Mouse (Mus musculus) forebrain, postnatal 0 days (tissue): ENCODE results near the gene Cdc25b. TPM values are rescaled to one million over a fixed set of nuclear protein-coding genes. Genes with fewer than 3 reads are reported as not detected.
A peak's percentile ranks its signal among the peaks of the same experiment; 100 is the strongest.

Experiments
- ATAC-seq: fragments of 200-750 bp; cut with Nextera tagmentation; 2 replicates; pipeline ENCODE4 v1.8.0; 2017; ENCODE audit warnings: mild to moderate bottlenecking, moderate library complexity
- DNase-seq: peaks from one replicate; pipeline ENCODE4 v3.0.0-alpha.2; 2015
- H3K27ac ChIP-seq: fragments of 300-500 bp; sonication (generic); 2 replicates; pipeline ENCODE4 v1.5.1; 2014; ENCODE audit warnings: low read depth, mild to moderate bottlenecking, antibody characterized with exemption, low read length, moderate library complexity, mixed read lengths
- H3K27me3 ChIP-seq: fragments of 300-500 bp; sonication (generic); 2 replicates; pipeline ENCODE4 v1.6.1; 2014; ENCODE audit warnings: mild to moderate bottlenecking, low read length, mixed read lengths; ENCODE audit not compliant: insufficient read depth
- H3K36me3 ChIP-seq: fragments of 300-500 bp; sonication (generic); 2 replicates; pipeline ENCODE4 v1.6.1; 2014; ENCODE audit warnings: mild to moderate bottlenecking, moderate library complexity; ENCODE audit not compliant: insufficient read depth
- H3K4me1 ChIP-seq: fragments of 300-500 bp; sonication (generic); 2 replicates; pipeline ENCODE4 v1.6.1; 2014; ENCODE audit warnings: antibody characterized with exemption; ENCODE audit not compliant: insufficient read depth
- H3K4me2 ChIP-seq: fragments of 300-500 bp; sonication (generic); 2 replicates; pipeline ENCODE4 v1.6.1; 2014; ENCODE audit warnings: low read depth, mild to moderate bottlenecking, moderate library complexity
- H3K4me3 ChIP-seq: fragments of 300-500 bp; sonication (generic); 2 replicates; pipeline ENCODE4 v1.5.1; 2014; ENCODE audit warnings: low read depth, low read length, mixed read lengths
- H3K9ac ChIP-seq: fragments of 300-500 bp; sonication (generic); 2 replicates; pipeline ENCODE4 v1.6.1; 2014; ENCODE audit warnings: mild to moderate bottlenecking
- H3K9me3 ChIP-seq: fragments of 300-500 bp; sonication (generic); 2 replicates; pipeline ENCODE4 v1.6.1; 2016; ENCODE audit warnings: low read length
- CTCF ChIP-seq: sonication (generic); IDR thresholded peaks from 2 replicates; pipeline ENCODE4 v1.5.1; 2016; ENCODE audit warnings: antibody characterized with exemption, control low read depth, low read depth
- WGBS: fragments of 180-500 bp; shearing (Covaris S2); extraction: QIAGEN DNeasy Blood & Tissue Kit; methylation state at CpG from one replicate; pipeline ENCODE4 v1.1.7; 2014; 5-methylcytosine and 5-hydroxymethylcytosine counted together
- polyA plus RNA-seq: library from polyadenylated mRNA; unstranded; fragments of >200 nt; fragmentation: Nextera tagmentation; extraction: Ambion mirVana; gene quantifications from 2 replicates; pipeline ENCODE4 v1.2.1, GENCODE M21; 2015
- total RNA-seq: library from RNA; depleted of rRNA; stranded (reverse); fragments of >200 nt; gene quantifications from 2 replicates; pipeline ENCODE4 v1.2.3, GENCODE M21; 2014

The Cdc25b gene
- total and polyA plus RNA-seq, 2 experiments from 2014 or later: 11.7 to 15.2 TPM

GRCm38 (mm10) chr2:131211026-131211615 is 24.4 kb downstream of the Cdc25b start:
- no peaks in the 10 kb centered on the region for H3K27me3 ChIP-seq
- H3K27ac ChIP-seq: peak overlapping the region; percentile 84; the same call in 1 of the 2 replicates
- no peaks in the 10 kb centered on the region for H3K9me3 ChIP-seq
- DNase-seq (no peak), ATAC-seq (no peak)
- peak overlapping the region; percentile 58 for H3K4me3 ChIP-seq
- H3K4me2 ChIP-seq: peak overlapping the region; percentile 64
- H3K36me3 ChIP-seq: peaks cover 11% of the 10 kb centered on the region; the same call in 1 of the 2 replicates
- TF ChIP-seq CTCF: no peak
- WGBS: 61% methylated on average over 9 of the region's 9 CpGs
- peak overlapping the region; percentile 69 for H3K9ac ChIP-seq
- 0 out of 2 replicates have a peak, but pooled peaks cover 9% of the 10 kb centered on the region for H3K4me1 ChIP-seq

DNA sequence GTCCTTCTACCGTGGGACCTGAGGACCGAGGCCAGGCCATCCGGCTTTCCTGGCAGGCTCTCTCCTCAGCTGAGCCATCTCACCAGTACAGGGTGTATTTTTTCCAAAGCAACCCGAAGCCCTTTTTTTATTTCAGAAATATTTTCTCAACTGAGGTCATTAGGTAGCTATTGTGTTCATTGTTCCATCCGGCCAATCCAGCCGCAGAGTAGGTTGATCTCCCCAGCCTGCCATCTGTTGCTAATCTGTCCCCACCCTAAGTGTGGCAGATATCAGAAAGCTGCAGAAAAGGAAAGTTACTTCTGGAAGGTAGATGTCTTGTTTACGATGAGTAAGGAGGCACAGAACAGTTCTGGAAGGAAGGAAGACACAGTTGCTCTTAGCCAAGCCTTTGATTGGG is 27.0 kb downstream of the Cdc25b start:
- WGBS: 80% methylated on average over 7 of the region's 7 CpGs
- H3K4me3 ChIP-seq: no peak overlapping the region
- no peaks in the 10 kb centered on the region for H3K9me3 ChIP-seq
- DNase-seq (no peak), ATAC-seq (no peak)
- H3K4me1 ChIP-seq: 0 out of 2 replicates have a peak, but pooled peaks cover 9% of the 10 kb centered on the region
- H3K36me3 ChIP-seq: peaks cover 11% of the 10 kb centered on the region; the same call in 1 of the 2 replicates
- H3K4me2 ChIP-seq: no peak overlapping the region
- no peak overlapping the region for H3K27ac ChIP-seq
- no peaks in the 10 kb centered on the region for H3K27me3 ChIP-seq
- H3K9ac ChIP-seq: no peak overlapping the region
- TF ChIP-seq CTCF: no peak

DNA sequence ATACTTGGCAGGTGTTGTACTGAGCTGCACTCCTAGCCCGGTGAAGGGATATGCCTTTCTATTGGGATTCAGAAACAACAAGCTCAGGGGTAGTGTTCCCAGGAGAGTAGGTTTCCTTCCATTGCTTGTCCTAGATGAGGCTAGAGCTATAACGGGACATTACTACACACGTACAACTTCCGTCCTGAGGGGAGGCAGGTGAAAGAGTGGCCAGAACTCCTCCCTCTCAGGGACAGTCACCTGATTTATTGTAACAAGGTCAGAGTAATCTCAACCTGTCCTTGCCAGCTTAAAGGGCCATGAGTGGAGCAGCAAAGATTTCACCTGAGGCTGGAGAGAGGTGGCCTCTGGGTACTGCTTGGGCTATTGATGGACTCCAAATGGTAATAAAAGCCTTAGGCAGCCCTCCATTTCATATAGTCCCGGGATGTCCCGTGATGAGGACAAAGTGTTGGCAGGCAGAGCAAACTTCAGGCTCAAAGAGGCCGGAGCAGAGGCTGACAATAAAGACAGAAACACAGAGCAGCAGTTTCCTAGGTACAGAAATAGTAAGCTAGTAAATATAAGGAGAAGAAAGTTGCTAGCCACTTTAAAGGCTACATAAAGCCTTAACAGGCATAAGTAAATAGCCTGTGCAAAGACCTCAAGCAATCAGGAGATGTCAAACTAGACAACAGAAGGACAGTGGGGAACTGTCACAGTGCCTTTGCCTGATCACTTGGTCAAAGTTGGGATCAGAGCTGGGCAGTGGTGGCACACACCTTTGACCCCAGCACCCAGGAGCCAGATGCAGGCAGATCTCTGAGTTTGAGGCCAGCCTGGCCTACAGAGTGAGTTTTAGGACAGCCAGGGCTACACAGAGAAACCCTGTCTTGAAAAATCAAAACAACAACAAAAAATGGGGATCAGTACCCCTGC is 29.5 kb downstream of the Cdc25b start:
- H3K4me3 ChIP-seq: no peak overlapping the region
- H3K4me1 ChIP-seq: 0 out of 2 replicates have a peak, but pooled peaks cover 2% of the 10 kb centered on the region
- no peak for TF ChIP-seq CTCF
- no peak overlapping the region for H3K9ac ChIP-seq
- H3K4me2 ChIP-seq: no peak overlapping the region
- H3K9me3 ChIP-seq: no peaks in the 10 kb centered on the region
- peaks cover 11% of the 10 kb centered on the region; the same call in 1 of the 2 replicates for H3K36me3 ChIP-seq
- 86% methylated on average over 7 of the region's 7 CpGs for WGBS
- H3K27ac ChIP-seq: no peak overlapping the region
- no peak for ATAC-seq
- DNase-seq: no peak
- no peaks in the 10 kb centered on the region for H3K27me3 ChIP-seq

DNA sequence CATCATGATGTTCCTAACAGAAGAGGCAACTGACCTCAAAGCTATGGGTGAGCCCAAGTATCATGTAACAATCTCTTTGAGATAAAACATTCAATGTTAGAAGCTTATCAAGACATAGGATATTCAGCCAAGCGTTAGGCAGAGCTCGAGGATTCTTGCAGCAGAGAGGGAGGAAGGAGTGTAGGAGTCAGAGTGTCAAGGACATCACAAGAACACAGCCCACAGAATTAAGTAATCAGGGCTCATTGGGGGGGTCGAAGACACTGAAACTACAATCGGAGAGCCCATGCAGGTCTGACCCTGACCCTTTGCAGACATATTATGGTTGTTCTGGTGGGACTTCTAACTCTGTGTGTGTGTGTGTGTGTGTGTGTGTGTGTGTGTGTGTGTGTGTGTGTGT is 33.3 kb downstream of the Cdc25b start:
- ATAC-seq (no peak), DNase-seq (no peak)
- Histone ChIP-seq H3K4me1 (no peaks in the 10 kb centered on the region), H3K9ac (no peak overlapping the region), H3K4me2 (no peak overlapping the region), H3K27ac (no peak overlapping the region), H3K36me3 (no peaks in the 10 kb centered on the region), H3K9me3 (no peaks in the 10 kb centered on the region), H3K4me3 (no peak overlapping the region), H3K27me3 (no peaks in the 10 kb centered on the region)
- TF ChIP-seq CTCF: no peak
- WGBS: 87% methylated on average over 4 of the region's 4 CpGs

DNA sequence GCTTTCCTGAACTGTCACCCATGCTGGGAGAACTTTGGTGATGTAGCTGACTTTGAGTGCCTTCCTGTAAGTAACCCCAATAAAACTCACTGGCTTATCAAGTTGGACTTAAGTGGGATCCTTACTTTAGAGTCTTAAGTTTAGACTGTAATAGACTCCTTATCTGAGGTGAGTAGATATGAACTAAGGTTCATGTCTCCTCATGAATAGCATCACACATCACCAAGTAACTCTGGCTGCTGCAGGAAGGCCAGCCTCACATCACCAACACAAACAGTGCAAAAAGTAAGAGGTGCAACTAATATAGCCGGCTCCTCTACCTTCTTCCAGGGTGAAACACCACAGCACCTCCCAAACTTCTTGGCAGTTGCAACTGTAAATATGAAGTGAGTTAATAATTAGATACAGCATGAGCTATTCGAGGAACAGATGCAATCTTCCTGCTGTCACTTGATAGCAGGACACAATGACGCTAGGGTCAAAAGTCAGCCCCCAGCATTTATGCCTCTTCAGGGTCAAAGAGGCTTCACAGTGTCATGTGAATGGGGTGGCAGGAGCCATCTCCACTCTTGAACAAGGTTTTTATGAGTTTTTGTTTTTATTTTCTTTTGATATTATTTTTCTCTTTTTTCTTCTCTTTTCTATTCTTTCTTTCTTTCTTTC is 35.2 kb downstream of the Cdc25b start:
- DNase-seq (no peak), ATAC-seq (no peak)
- TF ChIP-seq CTCF: no peak
- Histone ChIP-seq H3K9me3 (no peaks in the 10 kb centered on the region), H3K36me3 (no peaks in the 10 kb centered on the region), H3K4me2 (no peak overlapping the region), H3K27me3 (no peaks in the 10 kb centered on the region), H3K27ac (no peak overlapping the region), H3K4me1 (no peaks in the 10 kb centered on the region), H3K4me3 (no peak overlapping the region), H3K9ac (no peak overlapping the region)
- 86% methylated on average over 3 of the region's 3 CpGs for WGBS

GRCm38 (mm10) chr2:131222562-131222961 is 35.8 kb downstream of the Cdc25b start:
- Histone ChIP-seq H3K4me1 (no peaks in the 10 kb centered on the region), H3K4me3 (no peak overlapping the region), H3K27me3 (no peaks in the 10 kb centered on the region), H3K36me3 (no peaks in the 10 kb centered on the region), H3K4me2 (no peak overlapping the region), H3K27ac (no peak overlapping the region), H3K9me3 (no peaks in the 10 kb centered on the region), H3K9ac (no peak overlapping the region)
- DNase-seq: no peak
- TF ChIP-seq CTCF: no peak
- 55% methylated on average over 5 of the region's 5 CpGs for WGBS
- no peak for ATAC-seq
